Mouse (Mus musculus) C2C12 (cell line): Measurements from ENCODE around the gene Zfp746. TPM values are rescaled to one million over a fixed set of nuclear protein-coding genes. Genes with fewer than 3 reads are reported as not detected.

ENCODE experiments used
- H3K27me3 ChIP-seq: one replicate; pipeline ENCODE4 v1.6.1; 2011; ENCODE audit not compliant: control insufficient read depth, insufficient read depth, insufficient read length
- H3K36me3 ChIP-seq: one replicate; pipeline ENCODE4 v1.6.1; 2011; ENCODE audit not compliant: control insufficient read depth, insufficient read depth
- H3K4me3 ChIP-seq: one replicate; pipeline ENCODE4 v1.5.1; 2011; ENCODE audit warnings: mild to moderate bottlenecking, control low read depth; ENCODE audit not compliant: poor library complexity, insufficient read depth, severe bottlenecking
- H3K79me2 ChIP-seq: one replicate; pipeline ENCODE4 v1.6.1; 2011; ENCODE audit not compliant: control insufficient read depth, insufficient read depth
- H3K79me3 ChIP-seq: one replicate; pipeline ENCODE4 v1.6.1; 2011; ENCODE audit warnings: low read depth, control low read depth
- H3ac ChIP-seq: one replicate; pipeline ENCODE3; 2011; ENCODE audit warnings: low read depth; ENCODE audit not compliant: control insufficient read depth, insufficient read length
- CEBPB ChIP-seq: IDR thresholded peaks from one replicate; pipeline ENCODE4 v1.6.1; 2011; ENCODE audit warnings: low read depth, mild to moderate bottlenecking, control low read depth, moderate library complexity
- CTCF ChIP-seq: IDR thresholded peaks from one replicate; pipeline ENCODE4 v1.5.1; 2011; ENCODE audit not compliant: control insufficient read depth, insufficient read depth, insufficient read length
- FOSL1 ChIP-seq: IDR thresholded peaks from one replicate; pipeline ENCODE4 v1.8.0; 2011; ENCODE audit warnings: mild to moderate bottlenecking, low read length; ENCODE audit not compliant: poor library complexity, insufficient read depth, severe bottlenecking
- MAX ChIP-seq: IDR thresholded peaks from one replicate; pipeline ENCODE4 v1.6.1; 2011; ENCODE audit warnings: mild to moderate bottlenecking, control low read depth
- MYOD1 ChIP-seq: IDR thresholded peaks from one replicate; pipeline ENCODE4 v1.6.1; 2011; ENCODE audit warnings: low read depth; ENCODE audit not compliant: control insufficient read depth, insufficient read length
- MYOG ChIP-seq: IDR thresholded peaks from one replicate; pipeline ENCODE4 v1.6.1; 2011; ENCODE audit not compliant: control insufficient read depth, insufficient read length; ENCODE audit errors: extremely low read depth
- USF1 ChIP-seq: IDR thresholded peaks from one replicate; pipeline ENCODE4 v1.6.1; 2011; ENCODE audit warnings: low read depth, mild to moderate bottlenecking, control low read depth, moderate library complexity
- polyA plus RNA-seq: library from polyadenylated mRNA; unstranded; fragments of >200 nt; fragmentation: generic; extraction: Trizol; gene quantifications from one replicate; pipeline ENCODE4 v1.2.1, GENCODE M21; 2012; ENCODE audit warnings: missing spikeins

Zfp746 gene
- polyA plus RNA-seq, 1 experiment = 13.5 TPM

GRCm38 (mm10) chr6:48049273-48050065 is 36.9 kb downstream of the Zfp746 start:
- H3K79me2 ChIP-seq = peaks cover 28% of the 10 kb centered on the region
- no peak for TF ChIP-seq MAX
- peak; percentile 6 for TF ChIP-seq USF1
- TF ChIP-seq CEBPB = no peak
- no peak for TF ChIP-seq FOSL1
- TF ChIP-seq MYOG = no peak
- H3K4me3 ChIP-seq = peak overlapping the region; percentile 53

GRCm38 (mm10) chr6:48048426-48049272 is 37.7 kb downstream of the Zfp746 start, which contains the start of gene Zfp777:
Zfp777 (minus strand) TSS chr6:48048911.
- Histone ChIP-seq H3K27me3 (no peaks in the 10 kb centered on the region), H3K79me3 (peaks cover 28% of the 10 kb centered on the region)
- TF ChIP-seq USF1 (no peak), FOSL1 (no peak), CTCF (peak; percentile 46), MAX (peak; percentile 29), CEBPB (no peak), MYOG (no peak), MYOD1 (no peak)

More at GRCm38 (mm10) chr6:48049273-48050065, 36.9 kb downstream of the Zfp746 start:
- Histone ChIP-seq H3ac (peak overlapping the region; percentile 95), H3K27me3 (no peaks in the 10 kb centered on the region), H3K79me3 (peaks cover 24% of the 10 kb centered on the region), H3K36me3 (peaks cover 6% of the 10 kb centered on the region)

DNA sequence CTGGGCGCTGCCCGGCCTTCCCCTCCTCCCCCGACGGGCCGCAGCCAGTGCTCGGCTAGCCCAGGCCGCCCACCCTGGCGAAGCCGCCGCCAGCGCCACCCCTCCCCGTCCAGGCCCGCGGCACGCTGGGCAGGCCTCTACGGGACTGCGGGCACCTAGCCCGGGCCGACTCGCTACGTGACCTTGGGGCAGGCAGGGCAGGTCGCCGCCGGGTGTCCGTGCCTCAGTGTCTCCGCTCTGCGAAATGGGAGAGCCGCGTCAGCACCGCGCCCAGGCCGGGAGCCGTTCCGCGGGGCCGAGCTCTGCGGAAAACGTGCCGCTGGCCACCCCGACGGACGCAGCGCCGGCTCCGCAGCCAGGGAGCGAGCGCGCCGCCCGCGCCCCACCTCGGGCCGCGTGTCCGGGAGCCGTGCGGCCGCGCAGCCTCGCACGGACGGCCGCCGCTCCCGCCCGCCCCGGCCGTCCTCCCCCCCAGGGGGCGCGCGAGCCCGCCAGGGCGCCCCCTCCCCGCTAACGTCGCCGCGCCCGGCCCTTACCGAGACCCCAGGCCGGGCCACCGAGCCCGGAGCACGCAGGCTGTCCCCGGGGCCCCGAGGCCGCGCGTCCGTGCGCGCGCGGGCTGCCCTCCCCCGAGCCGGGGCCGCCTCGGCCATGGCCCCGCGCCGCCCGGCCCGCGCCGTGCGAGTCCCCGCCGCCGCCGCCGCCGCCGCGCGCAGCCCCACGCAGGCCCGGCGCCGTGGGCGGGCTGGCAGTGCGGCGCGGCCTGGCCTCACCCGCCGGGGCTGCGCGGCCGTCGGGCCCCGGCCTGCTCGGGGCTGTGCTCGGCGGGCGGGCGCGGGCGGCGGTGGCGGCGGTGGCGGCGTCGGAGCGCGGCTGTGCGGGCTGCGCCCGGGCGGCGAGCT is 38.7 kb downstream of the Zfp746 start:
- Histone ChIP-seq H3K36me3 (peaks cover 24% of the 10 kb centered on the region), H3ac (peak overlapping the region; percentile 95), H3K79me2 (peaks cover 28% of the 10 kb centered on the region), H3K27me3 (no peaks in the 10 kb centered on the region), H3K4me3 (peak overlapping the region; percentile 53), H3K79me3 (peaks cover 28% of the 10 kb centered on the region)
- TF ChIP-seq MYOD1 = no peak
- TF ChIP-seq CTCF = no peak

More at GRCm38 (mm10) chr6:48048426-48049272, 37.7 kb downstream of the Zfp746 start, which contains the start of gene Zfp777:
- Histone ChIP-seq H3K79me2 (peaks cover 28% of the 10 kb centered on the region), H3K4me3 (peak within 1 kb of the TSS; percentile 53), H3K36me3 (peaks cover 15% of the 10 kb centered on the region), H3ac (peak within 1 kb of the TSS; percentile 95)

DNA sequence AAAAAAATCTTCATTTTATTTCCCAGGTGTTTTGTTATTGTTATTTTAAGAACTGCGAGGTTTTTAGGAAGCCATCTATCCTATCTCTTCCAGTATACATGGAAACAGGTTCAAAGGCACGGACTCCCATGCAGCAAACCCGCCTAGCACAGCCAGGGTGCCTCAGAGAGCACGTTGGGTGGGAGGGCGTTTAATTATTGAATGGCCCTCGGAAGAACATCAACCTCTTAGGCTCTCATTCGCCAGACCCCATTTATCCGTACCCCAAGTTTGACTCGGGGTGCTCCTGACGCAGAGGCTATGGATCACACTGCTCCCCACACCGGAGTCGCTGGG is 39.3 kb downstream of the Zfp746 start:
- no peak for TF ChIP-seq CEBPB
- no peak for TF ChIP-seq FOSL1
- TF ChIP-seq MAX = no peak
- no peak for TF ChIP-seq USF1
- no peak for TF ChIP-seq MYOD1
- TF ChIP-seq CTCF = no peak
- TF ChIP-seq MYOG = no peak
- Histone ChIP-seq H3ac (peak overlapping the region; percentile 95), H3K79me2 (peaks cover 29% of the 10 kb centered on the region), H3K27me3 (no peaks in the 10 kb centered on the region), H3K4me3 (peak overlapping the region; percentile 53), H3K79me3 (peaks cover 28% of the 10 kb centered on the region), H3K36me3 (peaks cover 30% of the 10 kb centered on the region)

DNA sequence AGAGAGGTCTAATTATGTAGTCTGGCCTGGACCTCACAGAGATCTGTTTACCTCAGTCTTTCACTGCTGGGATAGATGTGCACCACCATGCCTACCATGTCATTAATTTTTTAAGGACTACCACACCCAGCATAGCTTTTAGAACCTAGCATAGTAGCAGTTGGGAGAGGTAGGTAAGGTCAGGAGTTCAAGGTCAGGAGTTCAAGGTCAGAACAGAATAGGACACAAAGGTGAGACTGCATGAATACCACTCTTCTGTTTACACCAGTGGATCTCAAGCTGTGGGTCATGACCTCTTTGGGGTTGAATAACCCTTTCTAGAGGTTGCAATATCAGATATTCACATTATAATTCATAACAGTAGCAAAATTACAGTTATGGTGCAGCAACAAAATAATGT is 53.7 kb downstream of the Zfp746 start:
- H3K27me3 ChIP-seq = no peaks in the 10 kb centered on the region
- no peak overlapping the region for H3K4me3 ChIP-seq
- peaks cover 84% of the 10 kb centered on the region for H3K36me3 ChIP-seq
- TF ChIP-seq FOSL1 (no peak), MYOD1 (no peak), CEBPB (no peak), USF1 (no peak), CTCF (no peak), MYOG (no peak), MAX (no peak)
- no peaks in the 10 kb centered on the region for H3K79me2 ChIP-seq
- no peak overlapping the region for H3ac ChIP-seq
- H3K79me3 ChIP-seq = no peaks in the 10 kb centered on the region
